Mouse (Mus musculus) olfactory bulb, adult 2 months (tissue): ENCODE measurements around the gene Osbp.

Source experiments
- CTCF ChIP-seq: fragments of 200-500 bp; IDR thresholded peaks from 2 replicates; pipeline ENCODE4 v1.5.1; 2012; ENCODE audit warnings: low read depth, mild to moderate bottlenecking, low read length, moderate library complexity; ENCODE audit not compliant: insufficient read depth
- POLR2A ChIP-seq: fragments of 200-500 bp; IDR thresholded peaks from 2 replicates; pipeline ENCODE4 v1.6.1; 2012; ENCODE audit warnings: mild to moderate bottlenecking, low read depth, low read length, moderate library complexity; ENCODE audit not compliant: insufficient read depth

- TF ChIP-seq POLR2A: no peak
- no peak for TF ChIP-seq CTCF
These were observed 7.9 kb upstream of the Osbp start for GRCm38 (mm10) chr19:11957846-11958245.
